Mouse (Mus musculus) CD4-positive, CD25-positive, alpha-beta regulatory T cell, adult 4 months (primary cell): ENCODE results near the gene Gbp6. TPM values are rescaled to one million over a fixed set of nuclear protein-coding genes. Genes with fewer than 3 reads are reported as not detected.

ENCODE experiments used
- polyA plus RNA-seq, 2 experiments: library from polyadenylated mRNA; unstranded; fragments of 100-300 nt; shearing (Covaris generic); gene quantifications; one replicate each; pipeline ENCODE4 v1.2.1; 2017

Gbp6 gene
- polyA plus RNA-seq, 2 experiments from 2014 or later = 164 to 204 TPM

Other genes starting within 250 kb of the Gbp6 start
- gene Gbp9, start 154.2 kb downstream of the Gbp6 start, polyA plus RNA-seq = 100 to 1,000 TPM in 1 of 2 experiments, 10 to 100 TPM in 1; 98.9 to 133 TPM
- 100 to 1,000 TPM; 100 to 118 TPM for gene Gbp8, start 154.2 kb downstream of the Gbp6 start, polyA plus RNA-seq
- gene Gbp4, start 154.1 kb downstream of the Gbp6 start, polyA plus RNA-seq = 100 to 1,000 TPM; 246 to 316 TPM
- gene Gbp10, start 54.2 kb downstream of the Gbp6 start, polyA plus RNA-seq = 10 to 100 TPM; 53.6 to 87.0 TPM
- gene Gm43302, start within 50 bp of the Gbp6 start, polyA plus RNA-seq = 1 to 10 TPM; 3.1 to 7.1 TPM
- 1 to 10 TPM; 1.3 to 1.6 TPM for gene Lrrc8b, start 122.1 kb upstream of the Gbp6 start, polyA plus RNA-seq
- gene Lrrc8c, start 225.7 kb upstream of the Gbp6 start, polyA plus RNA-seq = 10 to 100 TPM; 69.5 to 73.5 TPM